Mouse (Mus musculus): ENCODE measurements at regions not wholly inside any gene's neighbourhood (a gene's known extent, or its start where the extent isn't known, plus 50 kb on each side); places are given as distances from the start of the nearest gene placed in this dataset.

- DNase-seq (ENCODE audit: low spot score in 2 of 2): peak; percentile 9 to 12
- intact Hi-C loops (cut with DNase I): no loop called here
Measured at GRCm38 (mm10) chr17:9931526-9931925, 262.0 kb upstream of the Pabpc6 start.

- intact Hi-C loops (cut with DNase I): no loop called here
- DNase-seq (ENCODE audit: low spot score in 2 of 2): no peak
Measured at GRCm38 (mm10) chr17:9929448-9930088, 260.1 kb upstream of the Pabpc6 start.

GRCm38 (mm10) chr17:9927724-9928123, 258.2 kb upstream of the Pabpc6 start:
- intact Hi-C loops (cut with DNase I): no loop called here
- no peak for DNase-seq (ENCODE audit: low spot score in 2 of 2)

- DNase-seq (ENCODE audit: low spot score in 2 of 2): no peak
- intact Hi-C loops (cut with DNase I): no loop called here
Measured at GRCm38 (mm10) chr17:9926308-9926707, 256.8 kb upstream of the Pabpc6 start.

- no peak for DNase-seq (ENCODE audit: low spot score in 2 of 2)
- intact Hi-C loops (cut with DNase I): no loop called here
Measured at GRCm38 (mm10) chr17:9921326-9921725, 251.8 kb upstream of the Pabpc6 start.

- intact Hi-C loops (cut with DNase I): no loop called here
- DNase-seq (ENCODE audit: low spot score in 2 of 2): no peak
Measured at GRCm38 (mm10) chr17:9917031-9917430, 247.5 kb upstream of the Pabpc6 start.

- DNase-seq (ENCODE audit: low spot score in 2 of 2): no peak
- intact Hi-C loops (cut with DNase I): no loop called here
Measured at GRCm38 (mm10) chr17:9910856-9911255, 241.3 kb upstream of the Pabpc6 start.

- DNase-seq (ENCODE audit: low spot score in 2 of 2): no peak
- intact Hi-C loops (cut with DNase I): loop anchor here (10.0 kb wide), 2 partner anchors 142 to 408 kb away; partner anchors contain the start of gene Qk
Measured at GRCm38 (mm10) chr17:9907077-9907476, 237.6 kb upstream of the Pabpc6 start.

- DNase-seq (ENCODE audit: low spot score in 2 of 2): peak; percentile 69 to 70
- intact Hi-C loops (cut with DNase I): loop anchor here (10.0 kb wide), 2 partner anchors 141 to 409 kb away; partner anchors contain the start of gene Qk
Measured at GRCm38 (mm10) chr17:9905501-9906462, 236.3 kb upstream of the Pabpc6 start.

GRCm38 (mm10) chr17:9904525-9904991, 235.0 kb upstream of the Pabpc6 start:
- intact Hi-C loops (cut with DNase I): loop anchor here (10.0 kb wide), 2 partner anchors 140 to 410 kb away; partner anchors contain the start of gene Qk
- DNase-seq (ENCODE audit: low spot score in 2 of 2): peak; percentile 49 to 52

GRCm38 (mm10) chr17:9903313-9903712, 233.8 kb upstream of the Pabpc6 start:
- peak in 1 of 2 experiments; percentile 43 for DNase-seq (ENCODE audit: low spot score in 2 of 2)

GRCm38 (mm10) chr17:9896964-9897363, 227.4 kb upstream of the Pabpc6 start:
- intact Hi-C loops (cut with DNase I): no loop called here
- DNase-seq (ENCODE audit: low spot score in 2 of 2): no peak

More at GRCm38 (mm10) chr17:9903313-9903712, 233.8 kb upstream of the Pabpc6 start:
- intact Hi-C loops (cut with DNase I): loop anchor here (10.0 kb wide), 2 partner anchors 139 to 411 kb away; partner anchors contain the start of gene Qk

GRCm38 (mm10) chr17:9895686-9896082, 226.2 kb upstream of the Pabpc6 start:
- intact Hi-C loops (cut with DNase I): no loop called here
- no peak for DNase-seq (ENCODE audit: low spot score in 2 of 2)

GRCm38 (mm10) chr17:9894828-9895685, 225.5 kb upstream of the Pabpc6 start:
- no peak for DNase-seq (ENCODE audit: low spot score in 2 of 2)
- intact Hi-C loops (cut with DNase I): no loop called here

GRCm38 (mm10) chr17:9893966-9894365, 224.4 kb upstream of the Pabpc6 start:
- DNase-seq (ENCODE audit: low spot score in 2 of 2): no peak
- intact Hi-C loops (cut with DNase I): no loop called here

GRCm38 (mm10) chr17:9892776-9893175, 223.3 kb upstream of the Pabpc6 start:
- no peak for DNase-seq (ENCODE audit: low spot score in 2 of 2)
- intact Hi-C loops (cut with DNase I): no loop called here

GRCm38 (mm10) chr17:9892141-9892540, 222.6 kb upstream of the Pabpc6 start:
- intact Hi-C loops (cut with DNase I): no loop called here
- no peak for DNase-seq (ENCODE audit: low spot score in 2 of 2)

- intact Hi-C loops (cut with DNase I): no loop called here
- no peak for DNase-seq (ENCODE audit: low spot score in 2 of 2)
Measured at GRCm38 (mm10) chr17:9888494-9888893, 219.0 kb upstream of the Pabpc6 start.

- intact Hi-C loops (cut with DNase I): no loop called here
- DNase-seq (ENCODE audit: low spot score in 2 of 2): no peak
Measured at GRCm38 (mm10) chr17:9885110-9885509, 215.6 kb upstream of the Pabpc6 start.
